Mouse (Mus musculus): ENCODE data around the gene Ggt6.

DNA sequence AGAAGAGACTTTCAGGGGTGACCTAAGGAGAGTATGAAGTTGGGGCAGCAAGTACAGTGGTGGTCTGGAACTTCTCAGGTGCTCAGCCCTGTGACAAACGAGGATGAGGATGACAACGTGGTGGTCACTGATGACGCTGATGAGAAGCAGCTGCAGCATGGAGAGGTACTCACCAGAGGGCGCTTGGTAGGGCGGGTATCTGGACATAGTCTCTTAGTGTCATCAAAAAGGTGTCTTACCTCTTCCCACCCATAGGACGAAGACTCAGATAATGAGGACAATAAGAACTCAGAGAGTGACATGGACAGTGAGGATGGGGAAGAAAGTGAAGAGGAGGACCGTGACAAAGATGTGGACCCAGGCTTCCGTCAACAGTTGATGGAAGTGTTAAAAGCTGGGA, 12.1 kb downstream of the Ggt6 start:
- TF ChIP-seq CTCF (IDR thresholded peaks at IDR 0.05; ENCODE audit: low read depth) (peak; percentile 42; the same call in 1 of the 2 replicates), EP300 (IDR thresholded peaks at IDR 0.05; ENCODE audit: low read depth) (no peak)

Data from liver, postnatal 0 days (tissue).